Mouse (Mus musculus) hindbrain, postnatal 0 days (tissue): Measurements from ENCODE around the gene Adarb1. TPM values are rescaled to one million over a fixed set of nuclear protein-coding genes. Genes with fewer than 3 reads are reported as not detected.

Experiments used
- ATAC-seq: fragments of 200-750 bp; cut with Nextera tagmentation; 2 replicates; pipeline ENCODE4 v1.8.0; 2017; ENCODE audit warnings: mild to moderate bottlenecking, moderate TSS enrichment, moderate library complexity
- DNase-seq: peaks from one replicate; pipeline ENCODE4 v3.0.0-alpha.2; 2015; ENCODE audit warnings: low spot score
- H3K27ac ChIP-seq: fragments of 300-500 bp; sonication (generic); 2 replicates; pipeline ENCODE4 v1.5.1; 2014; ENCODE audit warnings: mild to moderate bottlenecking
- H3K27me3 ChIP-seq: fragments of 300-500 bp; sonication (generic); 2 replicates; pipeline ENCODE4 v1.6.1; 2014; ENCODE audit warnings: low read length, mixed read lengths; ENCODE audit not compliant: insufficient read depth
- H3K36me3 ChIP-seq: fragments of 300-500 bp; sonication (generic); 2 replicates; pipeline ENCODE4 v1.6.1; 2014; ENCODE audit warnings: low read length, mixed read lengths; ENCODE audit not compliant: insufficient read depth
- H3K4me1 ChIP-seq: fragments of 300-500 bp; sonication (generic); 2 replicates; pipeline ENCODE4 v1.6.1; 2014; ENCODE audit warnings: antibody characterized with exemption, low read length, mixed read lengths; ENCODE audit not compliant: insufficient read depth
- H3K4me2 ChIP-seq: fragments of 300-500 bp; sonication (generic); 2 replicates; pipeline ENCODE4 v1.6.1; 2014; ENCODE audit warnings: low read depth, mild to moderate bottlenecking, low read length, moderate library complexity, mixed read lengths
- H3K4me3 ChIP-seq: fragments of 300-500 bp; sonication (generic); 2 replicates; pipeline ENCODE4 v1.5.1; 2014; ENCODE audit warnings: low read length
- H3K9ac ChIP-seq: fragments of 300-500 bp; sonication (generic); replicated peaks from 2 replicates; pipeline ENCODE4 v1.6.1; 2014; ENCODE audit warnings: mild to moderate bottlenecking, low read length, moderate library complexity, mixed read lengths
- H3K9me3 ChIP-seq: fragments of 300-500 bp; sonication (generic); 2 replicates; pipeline ENCODE4 v1.6.1; 2016; ENCODE audit warnings: low read length, mixed read lengths
- CTCF ChIP-seq: IDR thresholded peaks from 2 replicates; pipeline ENCODE4 v1.5.1; 2016; ENCODE audit warnings: antibody characterized with exemption, control low read depth, low read depth
- WGBS: fragments of 180-500 bp; shearing (Covaris S2); extraction: QIAGEN DNeasy Blood & Tissue Kit; methylation state at CpG from one replicate; pipeline ENCODE4 v1.1.7; 2014; 5-methylcytosine and 5-hydroxymethylcytosine counted together
- polyA plus RNA-seq: library from polyadenylated mRNA; unstranded; fragments of >200 nt; fragmentation: Nextera tagmentation; extraction: Ambion mirVana; gene quantifications from 2 replicates; pipeline ENCODE4 v1.2.1, GENCODE M21; 2015
- total RNA-seq: library from RNA; depleted of rRNA; stranded (reverse); fragments of >200 nt; gene quantifications from 2 replicates; pipeline ENCODE4 v1.2.3, GENCODE M21; 2014

Adarb1 gene
- total and polyA plus RNA-seq, 2 experiments from 2014 or later: 18.6 to 65.1 TPM

- WGBS: 85% methylated on average over 6 of the region's 6 CpGs
- H3K4me2 ChIP-seq: no peak overlapping the region
- TF ChIP-seq CTCF: no peak
These were observed 27.0 kb downstream of the Adarb1 start for GRCm38 (mm10) chr10:77391072-77391471.

DNA sequence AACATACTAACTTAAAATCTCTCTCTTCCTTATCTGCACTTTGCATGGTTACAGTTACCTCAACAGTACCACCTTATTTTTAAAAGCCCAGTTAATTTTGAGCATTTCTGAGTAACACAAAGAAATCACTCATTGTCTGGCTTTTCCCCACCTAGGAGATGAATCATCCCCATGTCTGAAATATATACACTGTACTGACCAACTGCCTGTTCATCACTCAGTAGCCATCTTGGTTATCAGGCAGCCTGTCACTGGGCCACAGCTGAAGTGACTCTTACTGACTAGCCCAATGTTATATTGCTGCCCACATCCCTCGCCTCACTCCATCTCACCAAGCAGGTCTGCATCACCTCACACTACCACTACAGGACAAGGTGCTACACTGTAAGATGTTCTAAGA lies 30.5 kb downstream of the Adarb1 start:
- no peaks in the 10 kb centered on the region for H3K4me1 ChIP-seq
- H3K4me3 ChIP-seq: no peak overlapping the region
- H3K9me3 ChIP-seq: no peaks in the 10 kb centered on the region
- no peaks in the 10 kb centered on the region for H3K36me3 ChIP-seq
- H3K9ac ChIP-seq: no peak overlapping the region
- WGBS: 96% methylated on average over 1 of the region's 1 CpGs
- H3K27me3 ChIP-seq: no peaks in the 10 kb centered on the region
- no peak for ATAC-seq
- no peak overlapping the region for H3K4me2 ChIP-seq
- H3K27ac ChIP-seq: no peak overlapping the region
- DNase-seq: no peak
- TF ChIP-seq CTCF: no peak

More at GRCm38 (mm10) chr10:77391072-77391471, 27.0 kb downstream of the Adarb1 start:
- no peaks in the 10 kb centered on the region for H3K9me3 ChIP-seq
- ATAC-seq: no peak
- 0 out of 2 replicates have a peak overlapping the region, but pooled peaks have one; percentile 1 for H3K27ac ChIP-seq
- H3K27me3 ChIP-seq: no peaks in the 10 kb centered on the region
- no peaks in the 10 kb centered on the region for H3K36me3 ChIP-seq
- H3K4me1 ChIP-seq: no peaks in the 10 kb centered on the region
- no peak for DNase-seq
- H3K9ac ChIP-seq: no peak overlapping the region
- H3K4me3 ChIP-seq: no peak overlapping the region

GRCm38 (mm10) chr10:77385731-77386130 lies 32.3 kb downstream of the Adarb1 start:
- Histone ChIP-seq H3K36me3 (no peaks in the 10 kb centered on the region), H3K9ac (no peak overlapping the region), H3K9me3 (no peaks in the 10 kb centered on the region), H3K27me3 (no peaks in the 10 kb centered on the region), H3K4me1 (no peaks in the 10 kb centered on the region), H3K4me3 (no peak overlapping the region), H3K4me2 (no peak overlapping the region), H3K27ac (no peak overlapping the region)
- ATAC-seq (no peak), DNase-seq (no peak)
- WGBS: 81% methylated on average over 4 of the region's 4 CpGs
- TF ChIP-seq CTCF: no peak

DNA sequence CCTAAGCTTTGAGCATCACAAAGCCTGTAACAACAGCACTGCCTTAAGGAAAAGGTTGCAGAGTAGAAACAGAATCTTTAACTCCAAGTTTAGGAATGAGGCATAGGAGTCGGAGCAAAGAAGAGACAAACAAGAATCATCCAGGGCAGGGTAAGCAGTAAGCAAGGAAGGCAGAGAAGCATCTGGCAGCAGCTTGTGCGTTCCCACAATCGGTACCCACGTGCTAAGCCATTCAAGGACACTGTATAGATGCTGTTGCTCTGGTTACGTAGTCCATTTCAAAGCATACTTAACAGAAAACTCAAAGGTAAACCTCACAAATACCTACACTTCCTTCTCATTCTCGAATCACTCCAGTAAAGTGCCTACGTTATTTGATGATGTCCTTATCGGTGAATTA lies 35.0 kb downstream of the Adarb1 start:
- ATAC-seq (no peak), DNase-seq (no peak)
- Histone ChIP-seq H3K27ac (no peak overlapping the region), H3K4me2 (no peak overlapping the region), H3K27me3 (no peaks in the 10 kb centered on the region), H3K36me3 (no peaks in the 10 kb centered on the region), H3K9me3 (no peaks in the 10 kb centered on the region), H3K4me1 (no peaks in the 10 kb centered on the region), H3K9ac (no peak overlapping the region), H3K4me3 (no peak overlapping the region)
- WGBS: 68% methylated on average over 8 of the region's 8 CpGs
- no peak for TF ChIP-seq CTCF

DNA sequence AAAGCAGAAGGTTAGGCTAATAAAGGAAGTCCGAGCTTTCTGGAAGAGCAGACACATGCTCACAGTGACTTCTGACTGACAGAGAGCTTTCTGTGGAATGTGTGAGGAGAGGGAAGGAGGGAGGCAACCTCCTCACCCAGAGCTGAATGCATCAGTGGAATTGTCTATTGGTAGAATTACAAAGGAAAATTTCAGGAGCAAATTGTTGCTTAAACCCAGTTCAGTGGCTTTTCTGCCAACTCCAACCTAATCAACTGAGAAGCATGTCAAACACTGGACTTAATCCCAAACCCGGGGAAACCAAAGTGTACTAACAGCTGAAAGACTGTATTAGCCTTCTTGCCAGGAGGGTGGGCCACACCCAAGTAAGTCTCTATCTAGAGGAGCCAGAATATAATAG lies 36.9 kb downstream of the Adarb1 start:
- H3K36me3 ChIP-seq: no peaks in the 10 kb centered on the region
- H3K27me3 ChIP-seq: no peaks in the 10 kb centered on the region
- DNase-seq (no peak), ATAC-seq (no peak)
- 30% methylated on average over 2 of the region's 2 CpGs for WGBS
- no peak for TF ChIP-seq CTCF
- no peaks in the 10 kb centered on the region for H3K4me1 ChIP-seq
- no peak overlapping the region for H3K9ac ChIP-seq
- H3K4me2 ChIP-seq: no peak overlapping the region
- no peaks in the 10 kb centered on the region for H3K9me3 ChIP-seq
- no peak overlapping the region for H3K27ac ChIP-seq
- no peak overlapping the region for H3K4me3 ChIP-seq

GRCm38 (mm10) chr10:77380716-77381115 lies 37.4 kb downstream of the Adarb1 start:
- no peaks in the 10 kb centered on the region for H3K36me3 ChIP-seq
- no peak overlapping the region for H3K27ac ChIP-seq
- peak; percentile 38 for DNase-seq
- no peak for ATAC-seq
- H3K4me1 ChIP-seq: no peaks in the 10 kb centered on the region
- 66% methylated on average over 6 of the region's 6 CpGs for WGBS
- no peak overlapping the region for H3K4me2 ChIP-seq
- no peak overlapping the region for H3K4me3 ChIP-seq
- H3K9ac ChIP-seq: no peak overlapping the region
- peak; percentile 26; the same call in 1 of the 2 replicates for TF ChIP-seq CTCF
- H3K27me3 ChIP-seq: no peaks in the 10 kb centered on the region
- H3K9me3 ChIP-seq: no peaks in the 10 kb centered on the region

GRCm38 (mm10) chr10:77379199-77379598 lies 38.9 kb downstream of the Adarb1 start:
- H3K4me1 ChIP-seq: no peaks in the 10 kb centered on the region
- no peak overlapping the region for H3K9ac ChIP-seq
- DNase-seq (no peak), ATAC-seq (no peak)
- H3K9me3 ChIP-seq: no peaks in the 10 kb centered on the region
- no peak overlapping the region for H3K27ac ChIP-seq
- H3K27me3 ChIP-seq: no peaks in the 10 kb centered on the region
- no peaks in the 10 kb centered on the region for H3K36me3 ChIP-seq
- no peak for TF ChIP-seq CTCF
- H3K4me2 ChIP-seq: no peak overlapping the region
- 99% methylated on average over 4 of the region's 4 CpGs for WGBS
- no peak overlapping the region for H3K4me3 ChIP-seq
